Mouse (Mus musculus) C3H10T1/2 (cell line): Measurements from ENCODE around the gene Galnt14. TPM values are rescaled to one million over a fixed set of nuclear protein-coding genes. Genes with fewer than 3 reads are reported as not detected.

Experiments used
- polyA plus RNA-seq, 2 experiments: library from polyadenylated mRNA; unstranded; fragments of >200 nt; fragmentation: generic; extraction: Trizol; gene quantifications; one replicate each; pipeline ENCODE4 v1.2.1; 2012; ENCODE audit warnings: missing spikeins in 2 of 2

The Galnt14 gene
- not detected for polyA plus RNA-seq

GRCm38 (mm10) chr17:73710042-73710911, at the start of gene Galnt14:
TSS of gene Galnt14 (minus strand) at chr17:73710453.

Other genes with a start within 250 kb of the Galnt14 start
- 1 to 10 TPM in 1 of 2 experiments, under 1 TPM in 1; 0.11 to 1.5 TPM for gene Ehd3, start 93.7 kb upstream of the Galnt14 start, polyA plus RNA-seq
- 1 to 10 TPM; 2.0 to 3.5 TPM for gene Xdh, start 239.7 kb upstream of the Galnt14 start, polyA plus RNA-seq